Mouse (Mus musculus) embryonic fibroblast, embryonic 13.5 days (primary cell): ENCODE results near the gene Cxcl16. TPM values are rescaled to one million over a fixed set of nuclear protein-coding genes. Genes with fewer than 3 reads are reported as not detected.

Experiments used
- H3K27ac ChIP-seq: 2 replicates; pipeline ENCODE4 v1.5.1; 2012; ENCODE audit warnings: low read length, control low read depth, inconsistent platforms; ENCODE audit not compliant: insufficient read depth
- H3K4me1 ChIP-seq: 2 replicates; pipeline ENCODE4 v1.6.1; 2011; ENCODE audit warnings: low read length; ENCODE audit not compliant: control insufficient read depth, insufficient read depth
- H3K4me3 ChIP-seq: 2 replicates; pipeline ENCODE4 v1.5.1; 2011; ENCODE audit warnings: mild to moderate bottlenecking, control low read depth, low read length; ENCODE audit not compliant: insufficient read depth
- CTCF ChIP-seq: IDR thresholded peaks from 2 replicates; pipeline ENCODE4 v1.5.1; 2011; ENCODE audit warnings: mild to moderate bottlenecking, control low read depth, low read length, moderate library complexity, borderline replicate concordance; ENCODE audit not compliant: insufficient read depth
- POLR2A ChIP-seq: IDR thresholded peaks from 2 replicates; pipeline ENCODE4 v1.6.1; 2011; ENCODE audit warnings: low read depth, mild to moderate bottlenecking, control low read depth, low read length, moderate library complexity
- polyA plus RNA-seq: library from polyadenylated mRNA; stranded (reverse); fragments of >200 nt; gene quantifications from 2 replicates; pipeline ENCODE4 v1.2.4, GENCODE M21; 2011; ENCODE audit warnings: low read depth; ENCODE audit not compliant: missing spikeins, insufficient read length

Cxcl16 gene
- 4.1 and 6.0 TPM in 2 replicates for polyA plus RNA-seq

GRCm38 (mm10) chr11:70459601-70460101 is at the start of gene Cxcl16:
Gene Cxcl16 (minus strand): TSS chr11:70459984.
- Histone ChIP-seq H3K4me1 (no peaks in the 10 kb centered on the region), H3K27ac (no peak within 1 kb of the TSS), H3K4me3 (peak within 1 kb of the TSS; percentile 56)
- TF ChIP-seq CTCF (no peak), POLR2A (no peak)

- TF ChIP-seq CTCF (no peak), POLR2A (no peak)
- Histone ChIP-seq H3K4me3 (no peak overlapping the region), H3K4me1 (no peaks in the 10 kb centered on the region), H3K27ac (no peak overlapping the region)
These were observed 47.3 kb upstream of the Cxcl16 start for GRCm38 (mm10) chr11:70506962-70507515.

- TF ChIP-seq POLR2A (no peak), CTCF (0 out of 2 replicates have a peak, but pooled peaks have one; percentile 17)
- H3K4me3 ChIP-seq: no peak overlapping the region
- H3K4me1 ChIP-seq: no peaks in the 10 kb centered on the region
- no peak overlapping the region for H3K27ac ChIP-seq
These were observed 46.6 kb upstream of the Cxcl16 start for GRCm38 (mm10) chr11:70506385-70506784.

- no peak within 1 kb of the TSS for H3K4me3 ChIP-seq
- TF ChIP-seq CTCF: no peak
- TF ChIP-seq POLR2A: no peak
- no peak within 1 kb of the TSS for H3K27ac ChIP-seq
These were observed 45.2 kb upstream of the Cxcl16 start, which contains the start of gene Tm4sf5 for GRCm38 (mm10) chr11:70504970-70505369. Gene Tm4sf5 (plus strand): TSS chr11:70505244.

GRCm38 (mm10) chr11:70502018-70502417 is 42.2 kb upstream of the Cxcl16 start:
- Histone ChIP-seq H3K4me1 (no peaks in the 10 kb centered on the region), H3K4me3 (no peak overlapping the region), H3K27ac (no peak overlapping the region)
- no peak for TF ChIP-seq CTCF
- no peak for TF ChIP-seq POLR2A

More at GRCm38 (mm10) chr11:70504970-70505369, 45.2 kb upstream of the Cxcl16 start, which contains the start of gene Tm4sf5:
- H3K4me1 ChIP-seq: no peaks in the 10 kb centered on the region

GRCm38 (mm10) chr11:70500476-70500812 is 40.7 kb upstream of the Cxcl16 start:
- Histone ChIP-seq H3K4me3 (no peak overlapping the region), H3K27ac (no peak overlapping the region)
- no peak for TF ChIP-seq POLR2A
- no peak for TF ChIP-seq CTCF

GRCm38 (mm10) chr11:70499566-70500475 is 40.0 kb upstream of the Cxcl16 start:
- H3K4me3 ChIP-seq: no peak overlapping the region
- no peak overlapping the region for H3K27ac ChIP-seq
- no peaks in the 10 kb centered on the region for H3K4me1 ChIP-seq
- TF ChIP-seq CTCF (no peak), POLR2A (no peak)

More at GRCm38 (mm10) chr11:70500476-70500812, 40.7 kb upstream of the Cxcl16 start:
- H3K4me1 ChIP-seq: no peaks in the 10 kb centered on the region

- H3K27ac ChIP-seq: no peak overlapping the region
- H3K4me3 ChIP-seq: no peak overlapping the region
- TF ChIP-seq CTCF (no peak), POLR2A (no peak)
- H3K4me1 ChIP-seq: no peaks in the 10 kb centered on the region
These were observed 29.9 kb upstream of the Cxcl16 start for GRCm38 (mm10) chr11:70489684-70490083.

- no peak for TF ChIP-seq POLR2A
- no peak for TF ChIP-seq CTCF
- Histone ChIP-seq H3K4me3 (no peak overlapping the region), H3K27ac (no peak overlapping the region), H3K4me1 (no peaks in the 10 kb centered on the region)
These were observed 29.4 kb upstream of the Cxcl16 start for GRCm38 (mm10) chr11:70489138-70489537.

- no peak overlapping the region for H3K4me3 ChIP-seq
- no peaks in the 10 kb centered on the region for H3K4me1 ChIP-seq
- no peak overlapping the region for H3K27ac ChIP-seq
- TF ChIP-seq POLR2A (no peak), CTCF (no peak)
These were observed 28.0 kb upstream of the Cxcl16 start for GRCm38 (mm10) chr11:70487816-70488215.
